Mouse (Mus musculus): ENCODE results near the gene Rem1.

The Rem1 gene

GRCm38 (mm10) chr2:152626774-152627591, at the start of gene Rem1:
Gene Rem1 (plus strand): TSS chr2:152626951.
- 2% methylated on average over 59 of the region's 59 CpGs for WGBS

GRCm38 (mm10) chr2:152580107-152580506, 46.6 kb upstream of the Rem1 start, which contains the start of gene Defb19:
Gene Defb19 (minus strand): TSS chr2:152580312.
- 90% methylated on average over 7 of the region's 7 CpGs for WGBS

GRCm38 (mm10) chr2:152580612-152581011, 46.1 kb upstream of the Rem1 start:
- WGBS: 91% methylated on average over 11 of the region's 11 CpGs

GRCm38 (mm10) chr2:152586926-152587560, 39.7 kb upstream of the Rem1 start:
- 80% methylated on average over 4 of the region's 4 CpGs for WGBS

GRCm38 (mm10) chr2:152588450-152588849, 38.3 kb upstream of the Rem1 start:
- 56% methylated on average over 2 of the region's 2 CpGs for WGBS

GRCm38 (mm10) chr2:152589021-152589420, 37.7 kb upstream of the Rem1 start:
- 56% methylated on average over 6 of the region's 6 CpGs for WGBS

GRCm38 (mm10) chr2:152599299-152599698, 27.5 kb upstream of the Rem1 start, which contains the start of gene Defb45:
Gene Defb45 (minus strand): TSS chr2:152599399.
- 50% methylated on average over 7 of the region's 7 CpGs for WGBS

- 93% methylated on average over 6 of the region's 6 CpGs for WGBS
Observed at GRCm38 (mm10) chr2:152600076-152600475, 26.7 kb upstream of the Rem1 start.

GRCm38 (mm10) chr2:152601275-152601960, 25.3 kb upstream of the Rem1 start:
- WGBS: 71% methylated on average over 4 of the region's 4 CpGs

- WGBS: 75% methylated on average over 15 of the region's 15 CpGs
Observed at GRCm38 (mm10) chr2:152604057-152604456, 22.7 kb upstream of the Rem1 start, which contains the start of gene Defb36. Gene Defb36 (plus strand): TSS chr2:152604327.

GRCm38 (mm10) chr2:152607746-152608145, 19.0 kb upstream of the Rem1 start:
- 81% methylated on average over 6 of the region's 6 CpGs for WGBS

- 95% methylated on average over 1 of the region's 1 CpGs for WGBS
Observed at GRCm38 (mm10) chr2:152608719-152609118, 18.0 kb upstream of the Rem1 start.

GRCm38 (mm10) chr2:152612193-152612592, 14.6 kb upstream of the Rem1 start:
- WGBS: 36% methylated on average over 8 of the region's 8 CpGs

GRCm38 (mm10) chr2:152615563-152615962, 11.2 kb upstream of the Rem1 start:
- WGBS: 9% methylated on average over 7 of the region's 7 CpGs

GRCm38 (mm10) chr2:152616470-152616869, 10.3 kb upstream of the Rem1 start:
- 66% methylated on average over 6 of the region's 6 CpGs for WGBS

GRCm38 (mm10) chr2:152617374-152617773, 9.4 kb upstream of the Rem1 start:
- WGBS: 67% methylated on average over 5 of the region's 5 CpGs

GRCm38 (mm10) chr2:152620367-152621134, 6.2 kb upstream of the Rem1 start:
- 58% methylated on average over 9 of the region's 9 CpGs for WGBS

GRCm38 (mm10) chr2:152622151-152622550, 4.6 kb upstream of the Rem1 start:
- 93% methylated on average over 13 of the region's 13 CpGs for WGBS

- WGBS: 88% methylated on average over 7 of the region's 7 CpGs
Observed at GRCm38 (mm10) chr2:152622953-152623352, 3.8 kb upstream of the Rem1 start, which contains the start of gene Defb25. Gene Defb25 (minus strand): TSS chr2:152623053.

GRCm38 (mm10) chr2:152624566-152624965, 2.2 kb upstream of the Rem1 start:
- WGBS: 94% methylated on average over 2 of the region's 2 CpGs

GRCm38 (mm10) chr2:152625256-152625655, 1.5 kb upstream of the Rem1 start:
- WGBS: 39% methylated on average over 1 of the region's 1 CpGs

Data from cerebral cortex, adult 2 months (tissue).